ENCODE assay signal across 8 mouse cellular contexts in genomic region chr5:91962639-91963440, GRCm38 (mm10). TPM values are rescaled to one million over a fixed set of nuclear protein-coding genes. Genes with fewer than 3 reads are reported as not detected.
A peak's percentile ranks its signal among the peaks of the same experiment; 100 is the strongest.
DNase-seq lines count a peak whose midpoint lies in the region; ATAC-seq and TF ChIP-seq lines count a peak whose summit lies in the region.

TSS of gene Rchy1 (minus strand) at chr5:91963068.

- peaks cover 16% of the 10 kb centered on the region for H3K4me1 ChIP-seq in bone marrow macrophage, adult 2 months (ENCODE audit: control insufficient read depth, insufficient read depth, low read length)
- no peaks in the 10 kb centered on the region; the same call in none of the 2 replicates for H3K4me1 ChIP-seq in embryonic fibroblast, embryonic 13.5 days (ENCODE audit: control insufficient read depth, insufficient read depth, low read length)
- H3K4me1 ChIP-seq in kidney, embryonic 14.5 days (ENCODE audit: control insufficient read depth, insufficient read depth, low read length): peaks cover 15% of the 10 kb centered on the region
- peaks cover 21% of the 10 kb centered on the region for H3K4me1 ChIP-seq in limb, embryonic 15.5 days

- no peaks in the 10 kb centered on the region for H3K27me3 ChIP-seq in kidney, embryonic 14.5 days (ENCODE audit: control insufficient read depth, insufficient read depth, low read length)
- H3K27me3 ChIP-seq in limb, embryonic 15.5 days: no peaks in the 10 kb centered on the region

- H3K36me3 ChIP-seq in kidney, embryonic 14.5 days (ENCODE audit: control insufficient read depth, insufficient read depth, low read length): peaks cover under 1% of the 10 kb centered on the region; the same call in 1 of the 2 replicates
- H3K36me3 ChIP-seq in limb, embryonic 15.5 days: no peaks in the 10 kb centered on the region

- peak within 1 kb of the TSS; percentile 80 for H3K9ac ChIP-seq in kidney, embryonic 14.5 days (ENCODE audit: low read depth, low read length)
- peak within 1 kb of the TSS; percentile 69 for H3K9ac ChIP-seq in limb, embryonic 15.5 days

- ATAC-seq in kidney, embryonic 14.5 days (ENCODE audit: low FRiP score, low TSS enrichment): peak; percentile 99
- peak; percentile 98 for ATAC-seq in limb, embryonic 15.5 days (ENCODE audit: insufficient number of reproducible peaks, low FRiP score, low TSS enrichment, low read depth)

- TF ChIP-seq CTCF in bone marrow macrophage, adult 2 months (IDR thresholded peaks at IDR 0.05; ENCODE audit: low read depth, low read length): no peak
- TF ChIP-seq CTCF in embryonic fibroblast, embryonic 13.5 days (IDR thresholded peaks at IDR 0.05; ENCODE audit: borderline replicate concordance, insufficient read depth, low read length): no peak

- peak; percentile 97 for DNase-seq in A20 (ENCODE audit: low read depth, low spot score)
- peak; percentile 96 to 97 for DNase-seq in heart, adult 9 months (ENCODE audit: low spot score in 2 of 2)
- peak; percentile 85 to 90 for DNase-seq in monocyte, adult 2 months (ENCODE audit: low read depth in 1 of 2, low spot score in 2 of 2)
- DNase-seq in spleen, postnatal 36 days (ENCODE audit: low spot score in 2 of 2): peak; percentile 93 to 95

- TF ChIP-seq POLR2A in bone marrow macrophage, adult 2 months (IDR thresholded peaks at IDR 0.05; ENCODE audit: borderline replicate concordance, low read depth, low read length): no peak
- peak; percentile 78 for TF ChIP-seq POLR2A in embryonic fibroblast, embryonic 13.5 days (IDR thresholded peaks at IDR 0.05; ENCODE audit: low read depth, low read length)

- peak within 1 kb of the TSS; percentile 97 for H3K27ac ChIP-seq in bone marrow macrophage, adult 2 months (ENCODE audit: insufficient read depth, low read depth, low read length)
- H3K27ac ChIP-seq in embryonic fibroblast, embryonic 13.5 days (ENCODE audit: insufficient read depth, low read length): peak within 1 kb of the TSS; percentile 98
- peak within 1 kb of the TSS; percentile 95 for H3K27ac ChIP-seq in kidney, embryonic 14.5 days (ENCODE audit: low read depth, low read length)
- peak within 1 kb of the TSS; percentile 99 for H3K27ac ChIP-seq in limb, embryonic 15.5 days

- WGBS in kidney, embryonic 14.5 days: under 1% methylated on average over 65 of the region's 65 CpGs
- 0% methylated on average over 65 of the region's 65 CpGs for WGBS in limb, embryonic 15.5 days

- no peaks in the 10 kb centered on the region for H3K9me3 ChIP-seq in kidney, embryonic 14.5 days (ENCODE audit: control insufficient read depth, low read length)
- no peaks in the 10 kb centered on the region for H3K9me3 ChIP-seq in limb, embryonic 15.5 days

- H3K4me2 ChIP-seq in kidney, embryonic 14.5 days (replicated peaks; ENCODE audit: low read depth, low read length): peak within 1 kb of the TSS; percentile 71
- H3K4me2 ChIP-seq in limb, embryonic 15.5 days: peak within 1 kb of the TSS; percentile 51

- H3K4me3 ChIP-seq in bone marrow macrophage, adult 2 months (ENCODE audit: insufficient read depth, low read length): peak within 1 kb of the TSS; percentile 81
- peak within 1 kb of the TSS; percentile 92 for H3K4me3 ChIP-seq in embryonic fibroblast, embryonic 13.5 days (ENCODE audit: insufficient read depth, low read length)
- H3K4me3 ChIP-seq in kidney, embryonic 14.5 days (ENCODE audit: low read length): peak within 1 kb of the TSS; percentile 71
- peak within 1 kb of the TSS; percentile 72 for H3K4me3 ChIP-seq in limb, embryonic 15.5 days

RNA-seq across cellular contexts. Expression of gene Rchy1, which starts in this region (rescaled TPM):
- 41.0 and 48.8 TPM in 2 replicates for polyA plus RNA-seq in bone marrow macrophage, adult 2 months (2012; ENCODE audit: insufficient read depth, insufficient read length, missing spikeins)
- polyA plus RNA-seq in embryonic fibroblast, embryonic 13.5 days (2011; ENCODE audit: insufficient read length, low read depth, missing spikeins): 50.8 and 66.2 TPM in 2 replicates
- 49.9 and 56.9 TPM in 2 replicates for polyA plus RNA-seq in kidney, embryonic 14.5 days (2014; fragmentation: Nextera tagmentation; extraction: Ambion mirVana)
- polyA plus RNA-seq in limb, embryonic 15.5 days (2015; fragmentation: Nextera tagmentation; extraction: Ambion mirVana): 78.8 and 82.2 TPM in 2 replicates

Comparison
In these comparisons a context has a peak if more than half of its experiments do, and no peak if none do; other contexts are left out.
1. Peak in every context shown above with its lines: DNase-seq, ATAC-seq, H3K4me3 ChIP-seq and H3K27ac ChIP-seq.